Mouse (Mus musculus) C2C12 (cell line): ENCODE data around the gene Taf1c.

Source experiments
- CEBPB ChIP-seq: IDR thresholded peaks from one replicate; pipeline ENCODE4 v1.6.1; 2011; ENCODE audit warnings: low read depth, mild to moderate bottlenecking, control low read depth, moderate library complexity
- CTCF ChIP-seq: IDR thresholded peaks from one replicate; pipeline ENCODE4 v1.5.1; 2011; ENCODE audit not compliant: control insufficient read depth, insufficient read depth, insufficient read length
- USF1 ChIP-seq: IDR thresholded peaks from one replicate; pipeline ENCODE4 v1.6.1; 2011; ENCODE audit warnings: low read depth, mild to moderate bottlenecking, control low read depth, moderate library complexity

GRCm38 (mm10) chr8:119635378-119635777 lies 30.4 kb upstream of the Taf1c start, which contains the start of gene Kcng4:
- TF ChIP-seq CEBPB = no peak
- no peak for TF ChIP-seq USF1
- no peak for TF ChIP-seq CTCF
